Mouse (Mus musculus) naive thymus-derived CD4-positive, alpha-beta T cell, adult 2 months (primary cell): ENCODE data around the gene Stam.

Source experiments
- DNase-seq: peaks from one replicate; pipeline ENCODE4 v3.0.0-alpha.2; 2011; ENCODE audit warnings: low read depth

Stam gene

GRCm38 (mm10) chr2:14126387-14126786 lies 52.5 kb downstream of the Stam start:
- DNase-seq, result no peak

GRCm38 (mm10) chr2:14127629-14128028 lies 53.7 kb downstream of the Stam start:
- DNase-seq, result no peak

DNA sequence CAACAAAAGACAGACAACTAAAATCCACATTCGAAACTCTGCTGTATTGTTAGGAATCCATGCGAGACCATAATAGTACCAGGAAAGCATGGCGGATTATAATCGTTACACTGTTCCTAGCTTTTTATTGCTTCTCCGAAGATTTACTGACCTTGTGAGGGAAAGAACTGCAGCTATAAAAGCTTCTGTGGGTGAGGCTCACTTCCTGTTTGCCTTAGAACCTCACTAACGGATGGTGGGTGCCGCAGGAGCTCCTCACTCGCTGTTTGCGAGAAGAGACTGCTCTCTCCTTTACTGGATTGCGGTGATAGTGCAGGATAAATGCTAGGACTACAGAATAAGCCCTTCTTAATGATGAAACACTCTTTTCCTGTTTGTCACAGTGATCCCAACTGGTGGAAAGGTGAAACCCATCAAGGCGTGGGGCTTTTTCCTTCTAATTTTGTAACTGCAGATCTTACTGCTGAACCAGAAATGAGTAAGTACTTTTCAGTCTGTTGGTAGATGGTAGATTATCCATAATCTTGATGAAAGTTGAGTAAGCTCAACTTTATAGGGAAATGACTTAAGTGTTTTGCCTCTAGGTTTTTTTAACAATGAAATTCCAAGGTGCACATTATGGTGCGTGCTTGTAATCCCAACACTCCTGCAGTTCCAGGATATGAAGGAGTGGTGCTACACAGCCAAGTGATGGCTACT lies 56.9 kb downstream of the Stam start:
- DNase-seq, result peak; percentile 66

GRCm38 (mm10) chr2:14132468-14133326 lies 58.8 kb downstream of the Stam start:
- DNase-seq, result no peak

DNA sequence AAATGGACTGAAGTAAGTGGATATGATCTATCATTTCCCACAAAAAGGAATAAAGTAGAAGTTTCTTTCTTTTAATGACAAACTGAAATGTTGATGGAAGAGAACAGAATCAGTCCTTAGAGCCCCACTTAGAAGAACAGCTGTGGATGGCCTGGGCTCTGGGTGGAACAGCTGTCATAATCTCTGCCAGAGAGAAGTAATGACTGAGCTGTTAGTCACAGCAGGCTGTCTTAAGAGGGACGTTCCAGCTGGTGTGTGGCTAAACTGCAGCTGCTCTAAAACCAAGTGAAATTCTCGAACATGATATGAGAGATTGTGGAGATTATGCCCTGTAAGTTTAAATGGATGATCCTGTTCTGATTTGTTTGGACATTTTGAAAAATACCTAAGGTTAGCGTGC lies 63.0 kb downstream of the Stam start:
- no peak for DNase-seq

- no peak for DNase-seq
Observed at GRCm38 (mm10) chr2:14139590-14139989, 65.7 kb downstream of the Stam start.

DNA sequence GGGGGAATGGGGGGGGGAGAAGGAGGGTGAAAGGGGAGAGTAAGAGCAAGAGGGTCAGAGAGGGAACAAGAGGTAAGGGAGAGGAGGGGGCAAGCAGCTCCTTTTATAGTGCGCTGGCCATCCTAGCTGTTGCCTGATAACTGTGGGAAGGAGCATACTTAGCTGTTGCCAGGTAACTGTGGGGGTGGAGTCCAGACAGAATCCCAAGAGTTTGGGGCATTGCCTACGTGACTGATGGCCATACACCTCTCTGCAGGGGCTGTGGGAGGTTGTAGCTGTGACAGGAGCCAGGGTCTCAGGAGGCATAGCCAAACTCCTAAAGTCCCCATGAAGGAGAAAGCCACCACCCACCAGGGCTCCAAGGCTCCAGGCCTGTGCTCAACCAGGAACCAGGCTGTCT lies 66.1 kb downstream of the Stam start:
- no peak for DNase-seq

- no peak for DNase-seq
Observed at GRCm38 (mm10) chr2:14145311-14145710, 71.4 kb downstream of the Stam start.

DNA sequence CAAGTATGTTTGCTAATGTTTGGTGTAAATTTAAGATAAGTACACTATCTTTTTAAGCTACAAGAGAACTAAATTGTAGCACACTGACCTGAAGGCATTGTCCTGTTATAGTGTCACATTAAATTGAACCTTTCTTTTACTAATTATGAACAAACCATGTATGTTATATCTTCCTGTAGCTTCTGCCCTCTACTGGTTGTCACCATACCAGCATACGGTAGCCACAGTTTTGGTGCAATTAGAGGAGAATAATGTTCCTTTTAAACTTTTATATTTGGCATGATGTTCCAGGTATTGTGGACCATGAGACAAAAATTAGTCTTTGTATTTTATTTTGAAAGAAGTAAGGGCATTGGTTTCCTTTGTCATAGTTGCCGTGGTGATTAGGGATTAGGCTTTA lies 73.0 kb downstream of the Stam start:
- peak; percentile 40 for DNase-seq

- no peak for DNase-seq
Observed at GRCm38 (mm10) chr2:14150829-14151228, 76.9 kb downstream of the Stam start.

GRCm38 (mm10) chr2:14151854-14152253 lies 78.0 kb downstream of the Stam start:
- no peak for DNase-seq

GRCm38 (mm10) chr2:14159047-14159446 lies 85.1 kb downstream of the Stam start:
- DNase-seq, result no peak

GRCm38 (mm10) chr2:14159756-14160155 lies 85.9 kb downstream of the Stam start:
- no peak for DNase-seq

DNA sequence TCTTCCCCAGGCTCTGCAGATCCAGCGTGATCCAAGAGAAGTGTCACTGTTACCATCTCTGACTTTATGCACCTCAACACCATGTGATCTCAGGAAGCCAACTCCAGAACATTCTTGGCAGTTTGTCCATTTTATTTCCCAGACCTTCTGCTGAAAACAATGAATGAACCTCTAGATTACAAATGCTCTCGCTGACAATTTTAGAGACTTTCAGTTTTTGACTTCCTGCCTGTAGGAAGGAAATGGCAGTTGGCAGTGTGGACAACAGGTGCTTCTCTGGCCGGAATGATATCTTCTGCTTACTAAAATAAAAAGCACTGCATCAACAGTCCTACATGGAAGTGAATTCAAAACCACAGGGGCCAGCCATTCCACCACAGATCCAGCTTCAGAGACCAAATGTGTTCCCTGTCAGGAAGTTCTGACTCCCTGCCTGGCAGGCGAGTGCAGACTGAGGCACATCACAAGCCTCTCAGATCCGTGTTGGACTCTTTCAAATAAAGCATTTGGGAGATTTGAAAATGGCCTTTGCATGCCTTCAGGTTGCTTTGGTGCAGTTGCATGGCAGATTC lies 90.6 kb downstream of the Stam start:
- DNase-seq, result no peak

DNA sequence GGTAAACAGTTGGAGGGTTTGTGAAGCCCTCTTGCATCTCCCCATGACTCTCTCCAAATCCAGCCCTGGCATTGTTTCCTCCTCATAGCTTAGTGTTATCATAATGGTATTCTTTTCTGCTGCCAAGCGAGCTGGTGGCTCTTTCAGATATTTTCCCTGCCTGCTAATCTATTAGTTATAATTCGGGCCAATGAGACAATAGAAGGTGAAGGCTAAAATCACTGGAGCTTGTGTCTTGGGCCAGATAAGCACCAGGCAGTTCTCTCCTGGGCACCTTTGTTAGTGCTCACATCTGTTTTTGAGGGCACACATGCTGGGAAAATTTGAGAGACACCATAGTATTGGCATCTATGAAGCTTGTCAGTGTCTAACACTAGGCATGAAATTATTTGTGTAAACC lies 91.2 kb downstream of the Stam start:
- DNase-seq, result no peak

- DNase-seq, result no peak
Observed at GRCm38 (mm10) chr2:14165618-14166344, 91.9 kb downstream of the Stam start.

- DNase-seq, result no peak
Observed at GRCm38 (mm10) chr2:14167721-14168120, 93.8 kb downstream of the Stam start.

- DNase-seq, result no peak
Observed at GRCm38 (mm10) chr2:14174334-14174733, 100.4 kb downstream of the Stam start, which contains the start of gene Tmem236. TSS of gene Tmem236 (plus strand) at chr2:14174523.

DNA sequence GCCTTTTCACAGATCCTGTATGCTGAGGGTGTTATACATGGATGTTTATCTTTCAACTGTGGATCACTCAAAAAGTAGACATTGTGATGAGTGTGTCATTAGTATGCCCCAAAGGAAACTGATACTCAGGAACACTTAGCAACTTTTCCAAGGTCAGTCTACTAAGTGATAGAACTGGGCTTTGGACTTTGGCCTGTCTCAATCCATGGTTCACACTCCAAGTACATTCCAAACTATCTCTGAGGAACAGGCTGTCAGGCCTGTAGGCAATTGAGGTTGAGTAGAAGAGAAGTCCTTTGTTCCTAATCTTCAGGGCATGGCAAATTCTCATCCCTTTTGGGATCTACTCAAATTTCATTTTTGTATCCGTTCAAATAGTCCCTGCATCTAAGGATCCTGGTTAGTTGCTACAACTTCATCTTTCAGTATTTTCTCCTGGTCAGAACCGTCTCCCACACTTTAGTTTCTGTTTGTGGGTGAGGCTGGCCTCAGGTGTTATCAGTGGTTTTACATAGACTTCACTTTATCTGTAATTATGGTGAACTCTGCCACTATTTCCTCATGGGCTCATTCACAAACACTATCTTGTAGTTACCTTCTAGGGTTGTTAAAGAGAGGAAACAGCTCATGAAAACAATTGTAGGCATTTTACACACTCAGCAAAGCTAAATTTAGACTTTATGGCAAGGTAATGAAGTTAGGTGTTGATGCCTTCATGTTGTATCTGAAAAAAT lies 102.7 kb downstream of the Stam start:
- no peak for DNase-seq

DNA sequence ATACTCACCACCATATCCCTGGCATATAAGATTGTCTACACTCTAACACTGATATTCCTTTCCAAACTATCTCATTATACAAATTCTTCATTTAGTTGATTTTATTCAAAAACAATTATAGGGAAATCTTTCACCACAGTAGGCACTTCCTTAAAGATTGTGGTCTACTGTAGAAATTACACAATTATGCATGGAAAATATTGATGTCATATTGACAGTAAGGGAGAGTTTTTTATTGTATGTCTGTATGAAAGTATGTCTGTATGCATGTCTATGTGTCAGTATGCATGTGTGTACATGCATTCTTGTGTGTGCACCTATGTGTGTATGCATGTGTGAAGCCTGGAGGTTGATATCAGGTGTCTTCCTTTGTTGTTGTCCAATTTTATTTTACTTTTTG lies 110.5 kb downstream of the Stam start:
- no peak for DNase-seq

DNA sequence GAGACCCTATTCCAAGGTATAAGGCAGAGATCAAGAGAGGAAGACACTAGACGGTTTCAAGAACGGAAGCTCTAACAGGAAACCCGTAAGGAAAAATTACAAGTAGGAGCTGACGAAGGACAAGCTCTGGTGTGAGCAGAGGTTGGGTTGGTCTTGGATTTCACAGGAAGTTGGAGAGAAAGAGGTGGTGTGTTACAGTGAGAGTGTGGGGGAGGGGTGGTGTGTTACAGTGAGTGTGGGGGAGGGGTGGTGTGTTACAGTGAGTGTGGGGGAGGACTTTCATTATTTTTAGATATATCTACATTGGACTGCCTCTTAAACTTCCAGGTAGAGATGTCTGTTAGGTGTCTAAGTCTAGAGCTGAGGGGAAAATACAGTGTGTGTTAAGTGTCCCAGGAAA lies 116.8 kb downstream of the Stam start:
- DNase-seq, result peak; percentile 4

DNA sequence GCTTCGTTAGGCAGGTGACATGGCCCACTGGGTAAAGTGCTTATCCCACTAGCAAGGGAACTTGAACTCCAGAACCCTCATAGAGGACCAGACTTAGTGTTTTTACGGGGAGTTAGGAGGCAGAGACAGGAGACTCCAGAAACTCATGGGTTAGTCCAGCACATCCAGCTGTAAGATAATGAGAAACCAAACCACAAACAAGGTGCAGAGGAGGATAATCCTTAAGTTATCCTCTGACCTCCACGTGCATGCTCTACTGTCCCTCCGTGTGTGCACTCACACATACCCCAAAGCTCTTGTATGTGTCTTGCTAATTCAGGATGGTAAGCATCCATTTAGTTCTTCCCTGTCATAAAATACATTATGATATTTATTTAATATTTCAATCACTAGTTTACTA lies 117.7 kb downstream of the Stam start:
- no peak for DNase-seq
